Mouse (Mus musculus) yolk sac, embryonic 10.5 days (tissue): Measurements from ENCODE around the gene Rbms3.
A peak's percentile ranks its signal among the peaks of the same experiment; 100 is the strongest.

Experiments used
- DNase-seq: peaks from one replicate; pipeline ENCODE4 v3.0.0-alpha.2; 2017; ENCODE audit warnings: low spot score

Gene Rbms3

DNA sequence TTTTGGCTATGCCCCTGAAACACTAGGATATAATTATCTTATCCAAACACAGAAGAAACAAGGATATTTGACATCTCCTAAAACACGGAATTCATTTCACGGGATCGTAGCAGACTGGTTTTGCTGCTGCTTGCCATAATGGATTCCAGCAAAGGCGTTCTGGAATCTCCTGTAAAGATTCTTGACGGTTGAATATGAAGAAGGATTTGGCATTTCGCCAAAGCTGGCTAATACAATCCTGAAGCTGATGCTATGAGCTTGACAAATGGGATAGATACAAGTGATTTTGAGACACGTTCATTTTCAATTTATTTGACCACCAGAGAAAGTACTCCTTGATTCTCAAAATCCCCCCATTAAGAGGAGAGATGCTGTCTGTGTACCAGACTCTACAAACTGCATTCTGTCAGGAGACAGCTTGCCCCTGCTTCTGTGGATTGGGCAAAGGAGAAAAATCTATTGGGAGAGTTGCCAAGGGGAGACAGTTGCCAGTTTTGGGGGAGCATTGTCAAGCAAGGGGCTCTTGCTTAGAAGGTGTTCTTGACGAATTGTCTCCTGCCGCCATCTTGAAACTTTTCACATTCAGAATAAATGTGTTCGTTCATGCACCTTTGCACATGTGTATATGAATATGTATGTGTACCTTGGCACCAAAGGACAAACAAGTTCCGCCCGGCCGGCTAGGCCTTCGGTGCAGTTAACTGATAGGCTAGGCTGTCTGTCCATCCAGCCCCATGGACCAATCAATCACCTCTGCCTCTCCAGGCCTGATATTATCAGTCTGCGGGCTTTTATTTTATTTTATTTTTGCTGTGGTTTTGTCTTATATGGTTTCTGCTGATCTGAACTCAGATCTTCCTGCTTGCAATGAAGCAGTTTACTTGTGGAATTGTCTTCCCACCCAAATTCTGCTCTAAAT, 442.3 kb downstream of the Rbms3 start:
- DNase-seq: no peak

DNA sequence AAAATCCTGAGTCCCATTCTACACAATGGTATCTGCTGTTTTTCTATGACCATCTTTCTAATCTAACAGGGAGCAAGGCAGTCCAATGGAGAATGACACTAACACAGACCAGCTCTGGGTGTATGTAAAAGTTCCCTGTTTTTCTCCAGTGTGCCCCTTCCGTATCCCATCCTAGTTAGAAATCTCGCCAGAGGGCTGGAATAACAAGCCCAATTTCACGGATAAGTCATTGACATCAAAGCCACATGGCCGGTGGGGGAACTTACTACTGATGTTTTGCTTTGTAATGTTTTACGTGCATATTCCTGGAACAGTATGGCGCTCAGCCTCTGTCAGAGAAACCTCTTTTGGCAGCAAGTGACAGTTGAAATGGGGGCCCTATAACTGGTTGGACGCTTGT, 449.1 kb downstream of the Rbms3 start:
- no peak for DNase-seq

DNA sequence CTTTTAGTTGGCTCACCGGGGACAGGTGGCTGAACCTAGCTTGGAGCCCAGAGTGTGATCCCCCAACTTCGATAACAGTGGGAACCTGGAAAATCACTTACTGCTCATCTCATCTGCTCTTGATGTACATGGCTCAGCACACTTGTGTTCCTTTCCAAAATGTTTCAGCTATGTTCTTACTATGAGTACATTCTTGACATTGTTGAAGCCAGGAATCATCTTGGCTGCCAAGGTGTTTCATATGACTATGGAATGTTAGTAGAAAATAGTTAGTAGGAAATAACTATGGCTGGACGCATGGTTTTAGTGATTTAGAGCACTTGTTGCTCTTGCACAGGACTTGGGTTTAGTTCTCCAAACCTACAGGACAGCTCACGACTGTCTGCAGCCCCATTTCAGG, 451.3 kb downstream of the Rbms3 start:
- no peak for DNase-seq

DNA sequence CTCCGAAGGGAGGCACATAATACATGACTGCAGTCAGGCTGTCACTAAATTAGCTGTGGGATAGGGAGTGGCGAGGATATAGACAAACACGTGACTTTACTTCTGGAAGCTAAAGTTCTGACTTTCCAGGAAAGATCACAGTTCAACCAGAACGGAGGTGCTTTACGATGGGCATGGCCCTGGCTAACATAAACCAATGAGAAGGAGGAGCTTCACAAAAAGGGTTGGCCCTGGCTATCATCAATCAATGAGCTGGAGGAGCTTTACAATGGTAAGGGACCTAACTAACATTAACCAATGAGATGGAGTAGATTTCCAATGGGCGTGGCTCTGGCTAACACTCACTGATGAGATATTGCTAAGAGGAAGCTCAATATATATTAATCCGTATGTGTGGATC, 457.2 kb downstream of the Rbms3 start:
- DNase-seq: no peak

DNA sequence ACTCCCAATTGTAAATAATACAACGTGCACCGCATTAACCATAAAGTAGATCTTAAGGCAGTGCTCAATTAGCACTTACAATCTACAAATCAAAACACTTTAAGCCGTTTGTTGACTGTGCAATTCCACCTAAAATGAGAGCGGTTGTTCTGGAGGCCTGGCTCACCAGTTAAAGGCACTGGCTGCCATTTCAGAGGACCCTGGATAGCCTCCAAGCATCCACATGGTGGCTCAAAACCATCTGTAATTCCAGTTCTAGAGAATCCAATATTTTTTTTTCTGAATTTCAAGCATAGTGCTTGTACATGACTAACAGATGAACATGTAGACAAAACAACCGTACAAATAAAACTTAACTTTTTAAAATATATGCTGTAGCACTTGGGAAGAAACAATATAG, 460.5 kb downstream of the Rbms3 start:
- no peak for DNase-seq

DNA sequence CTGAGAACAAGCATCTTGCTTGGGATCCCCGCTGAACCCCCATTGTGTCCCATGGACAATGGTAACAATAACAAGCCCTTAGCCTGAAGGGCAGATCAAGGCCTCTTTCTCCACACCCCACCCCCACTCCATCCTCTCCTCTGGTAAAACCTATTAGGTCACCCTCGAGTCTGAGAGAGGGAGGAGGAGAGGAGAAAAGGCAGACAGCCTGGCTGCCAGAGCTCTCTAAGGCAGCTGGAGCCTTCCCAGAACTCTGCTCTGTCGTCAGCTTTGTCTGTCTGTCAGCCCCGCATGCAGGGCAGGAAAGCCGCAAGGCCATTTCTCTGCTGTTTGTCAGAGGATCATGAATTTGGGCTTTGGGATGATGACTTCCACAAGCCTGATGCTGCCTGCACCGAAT, 466.6 kb downstream of the Rbms3 start:
- DNase-seq: peak; percentile 30

DNA sequence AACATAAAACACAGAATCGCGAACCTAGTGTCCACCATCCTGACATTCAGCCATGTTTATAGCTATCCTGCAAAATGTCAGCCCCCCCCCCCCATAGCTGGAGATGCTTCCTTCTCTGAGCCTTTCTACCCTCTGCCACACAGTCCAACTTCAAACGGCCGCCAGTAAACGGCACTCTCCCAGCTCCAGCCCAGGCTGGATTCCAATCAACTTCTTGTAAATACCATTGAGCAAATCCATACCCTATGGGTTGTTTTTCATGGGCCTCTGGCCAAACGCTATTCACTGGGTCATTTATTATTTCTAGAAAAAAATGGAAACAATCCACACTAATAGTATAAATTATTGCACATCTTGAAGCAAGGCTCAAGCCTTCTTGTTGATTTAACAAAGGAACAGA, 468.6 kb downstream of the Rbms3 start:
- no peak for DNase-seq

DNA sequence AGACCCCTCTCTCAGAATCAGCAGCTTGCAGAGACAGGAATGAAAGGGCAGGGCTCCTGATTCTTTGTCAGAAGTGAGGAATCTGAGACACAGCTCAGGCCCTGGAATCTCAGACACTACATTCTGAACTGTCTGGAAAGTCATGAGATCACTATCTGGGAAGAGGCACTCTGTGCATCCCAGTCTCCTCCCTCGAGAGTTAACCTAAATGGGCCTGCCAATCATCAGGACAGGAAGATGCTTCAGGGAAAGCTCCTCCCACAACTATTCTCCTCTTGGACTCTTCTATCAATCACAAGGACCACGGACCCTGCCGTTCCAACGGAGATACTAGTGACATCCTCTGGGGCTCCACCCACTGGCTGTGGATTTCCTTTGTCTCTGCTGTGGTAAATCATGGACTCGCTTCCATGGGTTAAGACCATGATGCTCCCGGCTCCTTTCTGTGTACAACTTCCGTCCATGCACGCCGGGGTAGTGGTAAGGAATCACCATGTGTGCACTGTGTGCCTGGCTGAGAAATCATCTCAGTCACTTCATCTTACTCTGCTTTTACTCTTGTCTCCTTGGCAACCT, 473.3 kb downstream of the Rbms3 start:
- DNase-seq: peak; percentile 21

DNA sequence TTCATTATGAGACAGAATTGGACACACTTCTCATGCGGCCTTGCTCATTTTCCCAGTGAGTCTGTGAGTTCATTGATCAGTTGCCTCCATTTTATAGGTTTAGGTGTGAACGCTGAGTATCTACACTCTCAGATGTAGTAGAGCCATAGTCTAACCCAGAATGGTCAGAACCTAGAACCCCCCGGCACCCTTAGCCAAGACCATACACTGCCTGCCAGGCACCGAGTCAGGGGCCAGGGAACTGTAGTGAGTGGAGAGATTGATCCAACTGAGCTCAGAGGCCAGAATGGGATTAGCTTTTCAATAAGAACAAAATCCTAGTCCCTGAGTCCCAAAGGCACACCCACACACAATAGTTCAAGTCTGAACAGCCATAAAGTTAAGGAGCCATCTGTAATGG, 475.1 kb downstream of the Rbms3 start:
- DNase-seq: no peak

DNA sequence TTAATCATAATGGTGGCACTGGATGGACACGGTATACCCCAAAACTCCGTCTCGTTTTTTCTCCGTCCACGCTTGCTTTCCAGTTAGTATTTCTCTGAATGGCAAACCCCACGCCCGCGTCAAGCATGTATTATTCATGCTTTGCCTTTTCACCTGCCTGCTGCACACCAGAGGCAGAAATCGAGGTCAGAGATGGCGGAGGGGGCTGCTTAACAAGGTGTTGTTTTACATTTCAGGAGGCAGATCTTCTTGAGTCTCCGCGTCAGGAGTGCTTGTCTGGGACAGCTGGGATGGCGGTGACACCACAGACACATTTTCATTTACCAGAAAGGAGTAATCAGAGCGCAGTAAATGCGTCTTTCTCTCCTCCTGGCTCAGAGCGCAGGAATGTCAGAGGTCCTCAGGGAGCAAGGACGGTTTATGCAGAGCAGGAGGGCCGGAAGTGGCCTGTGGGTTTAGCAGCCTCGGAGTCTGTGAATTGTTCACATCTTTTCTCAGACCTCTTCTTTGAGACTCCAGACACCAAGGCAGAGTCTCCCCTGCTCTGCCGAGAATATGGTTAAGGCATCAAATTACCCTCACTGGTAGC, 475.9 kb downstream of the Rbms3 start:
- DNase-seq: peak; percentile 48

DNA sequence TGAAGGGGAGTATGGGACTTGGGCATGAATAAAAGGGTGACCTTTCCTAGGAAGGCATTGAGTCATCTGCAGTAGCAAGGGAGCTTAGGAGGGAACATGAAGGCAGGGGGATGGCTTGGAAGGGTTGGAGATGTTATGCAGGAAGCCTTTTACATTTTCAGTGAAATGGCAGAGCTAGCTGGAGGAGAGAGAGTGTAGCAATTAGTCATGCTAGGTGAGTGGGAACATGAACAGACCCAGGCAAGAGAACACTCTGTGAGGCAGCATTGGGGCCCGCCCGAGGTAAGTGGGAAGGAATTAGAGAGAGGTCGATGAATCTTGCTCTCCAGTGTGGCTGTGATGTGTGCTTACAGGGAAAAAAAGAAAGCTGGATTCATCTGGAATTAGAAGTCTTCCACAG, 477.8 kb downstream of the Rbms3 start:
- DNase-seq: no peak

DNA sequence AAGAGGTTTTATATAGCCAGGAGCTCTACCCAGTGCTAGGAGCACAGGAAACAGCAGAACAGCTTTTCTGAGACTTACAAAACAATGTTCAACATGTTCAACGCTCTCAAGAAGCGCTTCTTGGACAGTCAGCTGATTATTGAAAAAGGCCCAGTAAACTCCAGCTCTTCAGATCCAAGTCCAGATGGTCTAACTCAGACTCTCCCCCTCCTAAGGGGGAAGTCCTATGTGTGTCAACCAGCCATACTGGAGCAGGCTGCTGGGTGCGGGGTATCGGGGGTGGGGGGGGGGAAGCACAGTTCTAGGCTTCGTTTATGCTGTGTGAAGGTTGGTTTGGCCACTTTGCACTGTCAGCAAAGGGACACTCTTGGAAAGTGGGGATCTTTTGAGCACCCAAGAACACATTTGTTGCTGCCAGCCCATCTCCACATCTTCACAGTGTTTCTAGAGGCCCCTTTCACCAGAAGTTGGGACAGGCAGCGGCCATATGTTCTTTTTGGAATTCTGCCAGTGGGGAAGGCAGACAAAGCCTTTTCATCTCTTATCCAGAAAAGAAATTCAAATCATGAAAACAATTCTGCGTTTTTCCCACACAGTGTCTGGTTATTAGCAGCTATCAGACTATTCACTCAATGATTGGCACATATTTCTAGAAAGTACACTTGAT, 485.5 kb downstream of the Rbms3 start:
- no peak for DNase-seq

DNA sequence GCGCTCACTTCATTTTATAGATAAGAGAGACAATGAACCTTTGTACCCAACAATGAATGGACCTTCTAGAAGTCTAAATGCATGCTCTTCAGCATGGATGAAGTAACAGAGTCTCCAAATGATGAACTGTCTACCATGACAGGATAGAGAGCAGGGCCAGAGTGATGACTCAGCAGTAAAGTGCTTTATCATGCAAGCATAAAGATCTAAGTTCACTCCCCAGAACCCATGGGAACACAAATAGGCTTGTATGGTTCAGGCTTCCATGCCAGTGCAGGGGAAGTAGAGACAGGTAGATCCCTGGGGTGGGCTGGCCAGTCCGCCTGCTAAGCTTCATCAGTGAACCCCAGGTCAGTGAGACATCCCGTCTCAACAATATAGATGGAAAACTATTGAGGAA, 489.7 kb downstream of the Rbms3 start:
- no peak for DNase-seq

DNA sequence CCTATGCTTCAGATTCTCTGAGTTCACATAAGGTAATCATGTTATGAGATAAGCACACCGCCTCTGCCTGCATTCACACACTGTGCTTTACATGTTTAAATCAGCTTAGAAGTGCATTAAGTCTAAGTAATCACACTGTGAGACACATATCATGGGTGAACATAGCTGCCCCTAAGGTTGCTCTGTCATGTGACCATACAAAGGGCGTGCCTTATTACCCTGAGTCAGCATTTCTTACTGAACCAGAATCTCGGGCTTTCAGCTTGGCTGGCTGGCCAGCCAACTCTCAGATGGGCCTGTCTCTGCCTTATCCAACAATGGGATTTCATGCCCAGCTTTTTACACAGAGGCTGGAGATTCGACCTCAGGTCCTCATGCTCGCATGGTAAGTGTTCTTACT, 493.3 kb downstream of the Rbms3 start:
- no peak for DNase-seq

DNA sequence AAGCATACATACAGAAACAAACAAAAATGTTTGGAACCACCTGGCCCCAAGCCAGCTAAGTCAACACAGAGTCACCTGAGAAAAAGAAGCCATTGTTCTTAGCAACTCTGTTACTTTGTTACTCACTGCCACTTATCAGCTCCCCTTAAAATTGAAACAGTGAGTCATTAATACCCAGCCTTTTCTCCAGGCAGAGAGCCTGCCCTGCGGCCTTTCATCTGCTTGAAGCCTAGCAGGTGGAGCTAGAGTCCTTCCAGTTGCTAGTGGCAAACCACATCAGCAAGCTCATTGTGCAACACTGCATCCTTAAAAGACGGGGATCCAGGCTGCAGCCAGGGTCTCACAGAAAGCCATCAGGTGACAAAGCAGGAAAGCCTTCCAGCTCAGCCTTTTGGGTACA, 495.7 kb downstream of the Rbms3 start:
- no peak for DNase-seq

DNA sequence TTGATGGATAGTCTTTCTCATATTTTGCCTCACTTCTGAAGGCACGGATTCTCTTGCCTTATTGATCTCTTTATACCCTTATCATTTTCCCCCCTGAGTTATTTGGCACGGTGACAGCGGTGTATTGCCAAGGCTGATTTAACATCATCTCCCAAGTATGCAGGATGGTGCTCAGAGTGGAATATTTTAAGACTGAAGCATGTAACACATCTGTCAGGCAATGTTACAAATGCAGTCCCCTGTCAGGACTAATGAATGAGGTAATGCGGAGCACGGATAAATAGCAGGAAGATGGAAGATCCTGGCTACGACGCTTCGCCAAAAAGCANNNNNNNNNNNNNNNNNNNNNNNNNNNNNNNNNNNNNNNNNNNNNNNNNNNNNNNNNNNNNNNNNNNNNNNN, 502.9 kb downstream of the Rbms3 start:
- DNase-seq: no peak

DNA sequence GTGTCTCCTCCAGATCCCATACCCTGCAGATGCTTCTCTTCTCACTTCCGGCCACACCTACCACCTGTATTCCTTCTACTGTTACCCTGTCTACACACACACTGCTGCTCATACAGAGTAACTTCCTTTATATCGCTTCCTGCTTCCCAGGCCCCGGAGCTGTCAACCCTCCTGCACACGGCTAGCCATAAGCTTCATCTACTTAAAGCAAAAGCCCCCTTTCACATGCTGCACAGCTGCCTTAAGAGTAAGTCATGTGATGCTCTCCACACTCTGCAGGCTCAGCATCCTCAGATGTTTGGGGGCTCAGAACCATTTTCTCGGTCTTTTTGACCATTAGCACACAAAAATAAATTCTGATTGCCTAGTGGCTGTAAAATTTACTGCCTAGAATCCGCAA, 503.9 kb downstream of the Rbms3 start:
- DNase-seq: no peak

DNA sequence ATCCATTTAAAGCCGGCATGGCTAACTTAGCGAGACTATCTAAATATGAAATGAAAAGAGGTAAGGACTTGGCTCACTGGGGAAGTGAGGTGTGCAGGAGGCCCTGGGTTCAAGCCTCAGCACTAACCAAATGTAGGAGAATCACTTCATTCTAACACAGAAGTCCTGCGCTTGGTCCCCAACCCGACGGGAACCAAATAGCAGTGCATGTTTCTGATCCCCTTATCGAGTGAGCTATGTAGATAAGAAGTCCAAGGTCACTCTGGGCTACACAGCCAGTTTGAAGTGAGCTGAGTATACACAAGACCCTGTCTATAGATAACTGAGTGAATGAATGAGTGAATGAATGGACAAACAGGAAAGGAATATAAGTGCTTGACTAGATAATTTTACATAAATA, 508.1 kb downstream of the Rbms3 start:
- no peak for DNase-seq

DNA sequence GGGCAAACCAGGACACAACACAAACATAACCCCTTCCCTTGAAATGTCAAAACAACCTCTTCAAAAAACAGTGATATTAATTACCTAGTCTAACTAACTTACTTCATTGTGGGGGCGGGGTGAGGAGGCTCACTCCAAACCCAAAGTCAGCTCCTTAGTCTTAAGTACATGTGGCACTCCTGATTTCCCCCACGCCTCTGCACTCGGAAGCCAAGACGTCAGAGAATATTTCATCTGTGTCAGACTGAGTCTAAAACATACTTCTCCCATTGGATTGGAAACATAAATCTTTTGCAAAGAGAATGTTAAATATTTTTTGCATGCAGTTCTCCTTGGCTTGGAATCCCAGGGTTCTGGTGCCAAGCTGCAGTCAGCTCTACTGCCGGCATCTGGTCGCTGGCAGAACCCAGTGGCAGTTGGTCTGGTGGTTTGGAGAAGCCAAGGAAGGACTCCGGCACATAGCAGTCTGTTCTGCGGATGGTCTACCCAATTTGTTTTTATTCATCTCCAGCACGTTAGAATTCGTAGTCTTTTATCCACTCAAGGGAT, 512.5 kb downstream of the Rbms3 start:
- no peak for DNase-seq

DNA sequence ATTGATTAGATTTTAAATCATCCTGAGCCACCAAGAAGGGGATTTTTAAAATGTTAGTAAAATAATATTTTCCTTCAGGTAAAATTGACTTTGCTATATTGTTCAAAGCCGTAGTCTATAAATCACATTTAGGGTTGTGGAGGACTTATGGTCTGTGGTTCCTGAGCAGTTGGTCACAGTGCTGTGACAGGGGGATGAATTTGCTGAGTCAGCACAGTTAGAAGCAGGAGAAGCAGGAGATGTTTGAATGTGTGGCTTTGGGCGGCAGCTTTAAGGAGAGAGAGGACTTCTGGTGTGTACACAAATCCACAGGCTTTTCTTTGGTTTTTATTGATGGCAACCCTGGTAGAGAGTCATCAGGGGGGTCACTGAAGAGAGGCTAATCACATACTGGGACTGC, 514.1 kb downstream of the Rbms3 start:
- no peak for DNase-seq

DNA sequence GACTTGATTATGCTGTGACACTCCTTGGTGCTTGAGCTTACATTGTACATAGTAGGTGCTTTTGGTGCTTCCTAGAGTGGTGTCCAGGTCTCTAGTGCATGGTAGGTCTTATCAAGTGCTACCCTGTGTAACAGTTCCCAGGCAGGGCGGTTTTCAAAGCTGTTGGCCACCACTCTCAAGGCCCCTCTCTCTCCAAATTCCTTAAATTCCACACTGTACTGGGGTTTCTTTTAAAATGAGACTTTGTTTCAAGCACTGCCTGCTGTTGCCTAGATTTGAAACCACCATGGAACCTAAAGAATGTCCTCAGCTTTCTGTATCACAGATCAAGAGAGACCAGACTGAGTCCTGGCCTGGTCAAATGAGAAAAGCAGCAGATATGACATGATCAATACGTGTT, 516.1 kb downstream of the Rbms3 start:
- no peak for DNase-seq

DNA sequence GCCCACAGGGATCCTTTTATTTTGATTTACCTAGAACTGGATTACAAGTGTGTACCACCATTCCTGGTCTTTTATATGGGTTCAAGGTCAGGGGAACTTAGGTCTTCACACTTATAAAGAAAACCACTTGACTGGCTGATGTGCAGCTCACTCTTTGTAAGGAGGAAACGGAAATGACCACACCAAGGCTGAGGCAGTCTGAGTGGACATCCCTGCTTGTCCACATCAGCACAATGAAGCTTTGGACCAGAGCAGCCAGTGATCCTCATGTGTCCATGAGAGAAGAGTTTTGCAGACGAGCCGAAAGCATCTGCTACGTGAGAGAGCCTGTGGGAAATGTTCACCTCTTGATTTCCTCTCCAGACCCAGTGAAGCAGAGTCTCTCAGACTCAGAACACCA, 521.8 kb downstream of the Rbms3 start:
- DNase-seq: no peak
